8 mouse cellular contexts compared by ENCODE assay signal in genomic region chrX:73342941-73343735, GRCm38 (mm10). TPM values are rescaled to one million over a fixed set of nuclear protein-coding genes. Genes with fewer than 3 reads are reported as not detected.
DNase-seq lines count a peak whose midpoint lies in the region; ATAC-seq lines count a peak whose summit lies in the region.

No protein-coding gene starts in this region.

- ATAC-seq in granulocyte monocyte progenitor cell, adult 5-6 weeks (replicated peaks; ENCODE audit: poor library complexity, severe bottlenecking), result peak; percentile 36

- peak; percentile 14 for DNase-seq in adrenal gland, postnatal 25 days
- no peak for DNase-seq in adrenal gland, postnatal 4 days (ENCODE audit: low spot score in 2 of 2)
- peak; percentile 1 to 4 for DNase-seq in urinary bladder, postnatal 36 days (ENCODE audit: low spot score in 2 of 2)
- DNase-seq in urinary bladder, adult 2 months (ENCODE audit: low spot score), result no peak
- peak; percentile 18 for DNase-seq in kidney, postnatal 14 days
- DNase-seq in mesoderm, embryonic 11.5 days (ENCODE audit: low read depth, low spot score), result peak; percentile 9
- peak; percentile 36 for DNase-seq in thymus, postnatal 4 days

RNA-seq across cellular contexts. Expression of gene Zfp275, which starts 0.7 kb away (rescaled TPM):
- 23.0 and 27.0 TPM in 2 replicates for total RNA-seq in adrenal gland, postnatal 25 days (2021)
- 10 to 100 TPM; 26.6 to 28.8 TPM for total RNA-seq in adrenal gland, postnatal 4 days (2021)
- 13.0 and 13.7 TPM in 2 replicates for polyA plus RNA-seq in urinary bladder, adult 2 months (2012; rRNA removed)
- 8.5 and 11.9 TPM in 2 replicates for total RNA-seq in granulocyte monocyte progenitor cell, adult 5-6 weeks (2014; fragmentation: Nextera tagmentation)
- total RNA-seq in granulocyte monocyte progenitor cell, adult 5-6 weeks (2017), result 7.9 and 8.1 TPM in 2 replicates

RNA-seq across cellular contexts. Expression of gene Gm45015, which starts 6.5 kb away (rescaled TPM):
- total RNA-seq in adrenal gland, postnatal 25 days (2021), result not detected in 2 replicates
- total RNA-seq in adrenal gland, postnatal 4 days (2021), result not detected
- not detected in 2 replicates for polyA plus RNA-seq in urinary bladder, adult 2 months (2012; rRNA removed)
- total RNA-seq in granulocyte monocyte progenitor cell, adult 5-6 weeks (2014; fragmentation: Nextera tagmentation), result not detected in 2 replicates
- not detected in 2 replicates for total RNA-seq in granulocyte monocyte progenitor cell, adult 5-6 weeks (2017)

RNA-seq across cellular contexts. Expression of gene Xlr5a, which starts 50.4 kb away (rescaled TPM):
- 0.24 TPM in 1 of 2 replicates, not detected in the other for total RNA-seq in adrenal gland, postnatal 25 days (2021)
- total RNA-seq in adrenal gland, postnatal 4 days (2021), result not detected
- 0.04 TPM in 1 of 2 replicates, not detected in the other for polyA plus RNA-seq in urinary bladder, adult 2 months (2012; rRNA removed)
- total RNA-seq in granulocyte monocyte progenitor cell, adult 5-6 weeks (2014; fragmentation: Nextera tagmentation), result not detected in 2 replicates
- not detected in 2 replicates for total RNA-seq in granulocyte monocyte progenitor cell, adult 5-6 weeks (2017)

RNA-seq across cellular contexts. Expression of gene Xlr5c, which starts 50.4 kb away (rescaled TPM):
- not detected in 2 replicates for total RNA-seq in adrenal gland, postnatal 25 days (2021)
- not detected for total RNA-seq in adrenal gland, postnatal 4 days (2021)
- not detected in 2 replicates for polyA plus RNA-seq in urinary bladder, adult 2 months (2012; rRNA removed)
- not detected in 2 replicates for total RNA-seq in granulocyte monocyte progenitor cell, adult 5-6 weeks (2014; fragmentation: Nextera tagmentation)
- total RNA-seq in granulocyte monocyte progenitor cell, adult 5-6 weeks (2017), result not detected in 2 replicates

RNA-seq across cellular contexts. Expression of gene Gm18336, which starts 55.4 kb away (rescaled TPM):
- total RNA-seq in adrenal gland, postnatal 25 days (2021), result not detected in 2 replicates
- total RNA-seq in adrenal gland, postnatal 4 days (2021), result not detected
- polyA plus RNA-seq in urinary bladder, adult 2 months (2012; rRNA removed), result 0.33 and 0.38 TPM in 2 replicates
- total RNA-seq in granulocyte monocyte progenitor cell, adult 5-6 weeks (2014; fragmentation: Nextera tagmentation), result not detected in 2 replicates
- total RNA-seq in granulocyte monocyte progenitor cell, adult 5-6 weeks (2017), result not detected in 2 replicates

Comparison
In these comparisons a context has a peak if more than half of its experiments do, and no peak if none do; other contexts are left out.
1. DNase-seq: peak in adrenal gland, postnatal 25 days (single experiment), urinary bladder, postnatal 36 days (2 of 2), kidney, postnatal 14 days (single experiment), mesoderm, embryonic 11.5 days (single experiment) and thymus, postnatal 4 days (single experiment); none in adrenal gland, postnatal 4 days (0 of 2) and urinary bladder, adult 2 months (single experiment).